Mouse (Mus musculus) G1E (cell line): ENCODE measurements at regions not wholly inside any gene's neighbourhood (a gene's known extent, or its start where the extent isn't known, plus 50 kb on each side); places are given as distances from the start of the nearest gene placed in this dataset.

Experiments
- ATAC-seq: 2 replicates; pipeline ENCODE4 v1.8.0; 2016; ENCODE audit warnings: mild to moderate bottlenecking; ENCODE audit not compliant: insufficient number of reproducible peaks, poor library complexity, low FRiP score, severe bottlenecking; ENCODE audit errors: extremely low read depth
- DNase-seq: peaks from one replicate; pipeline ENCODE4 v3.0.0; 2012; ENCODE audit warnings: low spot score
- H3K27me3 ChIP-seq: 2 replicates; pipeline ENCODE4 v1.6.1; 2012; ENCODE audit warnings: mild to moderate bottlenecking, low read length, inconsistent platforms; ENCODE audit not compliant: insufficient read depth
- H3K36me3 ChIP-seq: replicated peaks from 2 replicates; pipeline ENCODE3; 2012; ENCODE audit warnings: mild to moderate bottlenecking, inconsistent platforms
- H3K4me1 ChIP-seq: 2 replicates; pipeline ENCODE4 v1.6.1; 2012; ENCODE audit warnings: low read depth, low read length, inconsistent platforms, mixed read lengths; ENCODE audit not compliant: insufficient read depth
- H3K4me3 ChIP-seq: 2 replicates; pipeline ENCODE4 v1.5.1; 2012; ENCODE audit warnings: low read depth, mild to moderate bottlenecking, inconsistent platforms, low read length, moderate library complexity, mixed read lengths
- H3K9me3 ChIP-seq: replicated peaks from 2 replicates; pipeline ENCODE4 v1.6.1; 2012; ENCODE audit warnings: inconsistent platforms
- CTCF ChIP-seq: IDR thresholded peaks from 2 replicates; pipeline ENCODE4 v1.5.1; 2012; ENCODE audit warnings: low read depth, low read length, inconsistent platforms, mixed read lengths
- GATA1 ChIP-seq: IDR thresholded peaks from 2 replicates; pipeline ENCODE4 v1.6.1; 2012; ENCODE audit warnings: borderline replicate concordance, low read length, inconsistent platforms, mixed read lengths
- GATA2 ChIP-seq: IDR thresholded peaks from 2 replicates; pipeline ENCODE4 v1.6.1; 2012; ENCODE audit warnings: low read depth, low read length, inconsistent platforms, borderline replicate concordance
- POLR2AphosphoS5 ChIP-seq: IDR thresholded peaks from 2 replicates; pipeline ENCODE4 v1.6.1; 2012; ENCODE audit warnings: low read depth, low read length, inconsistent platforms; ENCODE audit not compliant: insufficient replicate concordance
- TAL1 ChIP-seq: conservative IDR thresholded peaks from 2 replicates; pipeline ENCODE4 v1.6.1; 2012; ENCODE audit warnings: low read depth, low read length, inconsistent platforms, mixed read lengths

- no peak for DNase-seq
- H3K9me3 ChIP-seq: peaks cover 88% of the 10 kb centered on the region
- TF ChIP-seq GATA1 (no peak), TAL1 (no peak), POLR2AphosphoS5 (no peak), GATA2 (no peak), CTCF (no peak)
- H3K27me3 ChIP-seq: no peaks in the 10 kb centered on the region
- no peaks in the 10 kb centered on the region for H3K36me3 ChIP-seq
- no peak for ATAC-seq
- H3K4me3 ChIP-seq: no peak overlapping the region
- H3K4me1 ChIP-seq: no peaks in the 10 kb centered on the region
Measured at GRCm38 (mm10) chr5:148741267-148742004, 187.7 kb downstream of the Katnal1 start.

- Histone ChIP-seq H3K4me1 (no peaks in the 10 kb centered on the region), H3K27me3 (no peaks in the 10 kb centered on the region), H3K9me3 (peaks cover 88% of the 10 kb centered on the region), H3K4me3 (no peak overlapping the region), H3K36me3 (no peaks in the 10 kb centered on the region)
- ATAC-seq: no peak
- no peak for DNase-seq
- TF ChIP-seq GATA1 (no peak), POLR2AphosphoS5 (no peak), TAL1 (no peak), CTCF (no peak), GATA2 (no peak)
Measured at GRCm38 (mm10) chr5:148740366-148741266, 188.0 kb upstream of the Ubl3 start.

GRCm38 (mm10) chr5:148739672-148740071, 187.1 kb upstream of the Ubl3 start:
- Histone ChIP-seq H3K4me3 (no peak overlapping the region), H3K9me3 (peaks cover 82% of the 10 kb centered on the region), H3K4me1 (no peaks in the 10 kb centered on the region), H3K27me3 (no peaks in the 10 kb centered on the region), H3K36me3 (no peaks in the 10 kb centered on the region)
- TF ChIP-seq GATA2 (no peak), POLR2AphosphoS5 (no peak), TAL1 (no peak), GATA1 (no peak), CTCF (no peak)
- DNase-seq (no peak), ATAC-seq (no peak)

- DNase-seq (no peak), ATAC-seq (no peak)
- Histone ChIP-seq H3K4me3 (no peak overlapping the region), H3K4me1 (no peaks in the 10 kb centered on the region), H3K9me3 (peaks cover 81% of the 10 kb centered on the region), H3K36me3 (no peaks in the 10 kb centered on the region), H3K27me3 (no peaks in the 10 kb centered on the region)
- no peak for TF ChIP-seq TAL1
- TF ChIP-seq GATA2: no peak
- TF ChIP-seq GATA1: no peak
Measured at GRCm38 (mm10) chr5:148739141-148739540, 186.6 kb upstream of the Ubl3 start.

- no peaks in the 10 kb centered on the region for H3K4me1 ChIP-seq
- DNase-seq: no peak
- no peak overlapping the region for H3K4me3 ChIP-seq
- TF ChIP-seq GATA2: no peak
- TF ChIP-seq CTCF: no peak
- TF ChIP-seq TAL1: no peak
- no peak for TF ChIP-seq GATA1
- no peak for TF ChIP-seq POLR2AphosphoS5
- ATAC-seq: no peak
- no peaks in the 10 kb centered on the region for H3K27me3 ChIP-seq
- H3K36me3 ChIP-seq: no peaks in the 10 kb centered on the region
- H3K9me3 ChIP-seq: peaks cover 60% of the 10 kb centered on the region
Measured at GRCm38 (mm10) chr5:148729541-148729940, 177.0 kb upstream of the Ubl3 start.

GRCm38 (mm10) chr5:148728492-148728891, 175.9 kb upstream of the Ubl3 start:
- TF ChIP-seq TAL1 (no peak), POLR2AphosphoS5 (no peak), CTCF (no peak), GATA1 (no peak), GATA2 (no peak)
- H3K4me3 ChIP-seq: no peak overlapping the region
- ATAC-seq: no peak

More at GRCm38 (mm10) chr5:148728492-148728891, 175.9 kb upstream of the Ubl3 start:
- no peaks in the 10 kb centered on the region for H3K36me3 ChIP-seq
- peaks cover 61% of the 10 kb centered on the region for H3K9me3 ChIP-seq
- no peaks in the 10 kb centered on the region for H3K27me3 ChIP-seq
- no peak for DNase-seq
- H3K4me1 ChIP-seq: no peaks in the 10 kb centered on the region
